Mouse (Mus musculus) retina, adult 2 months (tissue): ENCODE results near the gene Mtx2.

Source experiments
- DNase-seq: peaks from one replicate; pipeline ENCODE4 v3.0.0-alpha.2; 2012; ENCODE audit warnings: low read depth, low spot score

Mtx2 gene

GRCm38 (mm10) chr2:74825730-74826430 is at the start of gene Mtx2:
Gene Mtx2 (plus strand): TSS chr2:74825803.
- peak; percentile 68 for DNase-seq

- no peak for DNase-seq
Measured at GRCm38 (mm10) chr2:74777536-74778275, 47.9 kb upstream of the Mtx2 start.

- DNase-seq: no peak
Measured at GRCm38 (mm10) chr2:74781386-74781785, 44.2 kb upstream of the Mtx2 start.

- DNase-seq: no peak
Measured at GRCm38 (mm10) chr2:74795531-74795930, 30.1 kb upstream of the Mtx2 start.

- DNase-seq: no peak
Measured at GRCm38 (mm10) chr2:74808431-74808830, 17.2 kb upstream of the Mtx2 start.

GRCm38 (mm10) chr2:74822654-74823053 is 2.9 kb upstream of the Mtx2 start:
- DNase-seq: no peak

- no peak for DNase-seq
Measured at GRCm38 (mm10) chr2:74825371-74825729, 253 bp upstream of the Mtx2 start.

- no peak for DNase-seq
Measured at GRCm38 (mm10) chr2:74846992-74847391, 21.4 kb downstream of the Mtx2 start.

GRCm38 (mm10) chr2:74847516-74847915 is 21.9 kb downstream of the Mtx2 start:
- no peak for DNase-seq

GRCm38 (mm10) chr2:74850036-74850435 is 24.4 kb downstream of the Mtx2 start:
- DNase-seq: no peak

- DNase-seq: no peak
Measured at GRCm38 (mm10) chr2:74862070-74862476, 36.5 kb downstream of the Mtx2 start.

- DNase-seq: no peak
Measured at GRCm38 (mm10) chr2:74865414-74865813, 39.8 kb downstream of the Mtx2 start.

- no peak for DNase-seq
Measured at GRCm38 (mm10) chr2:74874043-74874442, 48.4 kb downstream of the Mtx2 start.

GRCm38 (mm10) chr2:74884357-74884756 is 58.8 kb downstream of the Mtx2 start:
- DNase-seq: no peak

- DNase-seq: no peak
Measured at GRCm38 (mm10) chr2:74891868-74892267, 66.3 kb downstream of the Mtx2 start.

- DNase-seq: no peak
Measured at GRCm38 (mm10) chr2:74892881-74893615, 67.4 kb downstream of the Mtx2 start.

- DNase-seq: no peak
Measured at GRCm38 (mm10) chr2:74894061-74894460, 68.5 kb downstream of the Mtx2 start.

GRCm38 (mm10) chr2:74899973-74900372 is 74.4 kb downstream of the Mtx2 start:
- no peak for DNase-seq

GRCm38 (mm10) chr2:74901764-74902295 is 76.2 kb downstream of the Mtx2 start:
- no peak for DNase-seq

- no peak for DNase-seq
Measured at GRCm38 (mm10) chr2:74907368-74908291, 82.0 kb downstream of the Mtx2 start.

GRCm38 (mm10) chr2:74912031-74912430 is 86.4 kb downstream of the Mtx2 start:
- no peak for DNase-seq
